Mouse (Mus musculus) myocyte (in vitro differentiated cells): ENCODE results near the gene Zhx3. TPM values are rescaled to one million over a fixed set of nuclear protein-coding genes. Genes with fewer than 3 reads are reported as not detected.

Experiments
- H3K27me3 ChIP-seq: one replicate; pipeline ENCODE4 v1.6.1; 2011; ENCODE audit not compliant: control insufficient read depth, insufficient read depth, insufficient read length
- H3K36me3 ChIP-seq: one replicate; pipeline ENCODE4 v1.6.1; 2011; ENCODE audit not compliant: control insufficient read depth, insufficient read depth
- H3K4me2 ChIP-seq: one replicate; pipeline ENCODE4 v1.6.1; 2011; ENCODE audit warnings: low read depth, control low read depth
- H3K4me3 ChIP-seq: one replicate; pipeline ENCODE4 v1.5.1; 2011; ENCODE audit warnings: mild to moderate bottlenecking, control low read depth, moderate library complexity
- H3K79me2 ChIP-seq: one replicate; pipeline ENCODE4 v1.6.1; 2011; ENCODE audit not compliant: control insufficient read depth, insufficient read depth
- H3ac ChIP-seq: one replicate; pipeline ENCODE4 v1.6.1; 2011; ENCODE audit not compliant: control insufficient read depth, insufficient read length
- CEBPB ChIP-seq: IDR thresholded peaks from 2 replicates; pipeline ENCODE4 v1.6.1; 2011; ENCODE audit warnings: mild to moderate bottlenecking, moderate library complexity; ENCODE audit not compliant: poor library complexity, insufficient read depth, severe bottlenecking
- E2F4 ChIP-seq: IDR thresholded peaks from one replicate; pipeline ENCODE4 v1.6.1; 2011; ENCODE audit warnings: mild to moderate bottlenecking, control low read depth, moderate library complexity; ENCODE audit not compliant: insufficient read depth
- MAX ChIP-seq: IDR thresholded peaks from one replicate; pipeline ENCODE4 v1.6.1; 2011; ENCODE audit warnings: low read depth, mild to moderate bottlenecking, control low read depth
- MYOD1 ChIP-seq, 3 experiments: IDR thresholded peaks; one replicate each; pipeline ENCODE4 v1.6.1; 2011; ENCODE audit warnings: control low read depth in 2 of 3, low read depth in 2 of 3, mild to moderate bottlenecking in 2 of 3, moderate library complexity in 1 of 3; ENCODE audit not compliant: insufficient read length in 2 of 3, control insufficient read depth in 1 of 3
- MYOG ChIP-seq, 3 experiments: IDR thresholded peaks; one replicate each; pipeline ENCODE4 v1.6.1; 2011; ENCODE audit warnings: control low read depth in 2 of 3, low read depth in 2 of 3, mild to moderate bottlenecking in 2 of 3; ENCODE audit not compliant: insufficient read length in 2 of 3, control insufficient read depth in 1 of 3, insufficient read depth in 1 of 3
- POLR2A ChIP-seq: IDR thresholded peaks from one replicate; pipeline ENCODE4 v1.6.1; 2011; ENCODE audit warnings: low read depth, mild to moderate bottlenecking, control low read depth, moderate library complexity; ENCODE audit not compliant: insufficient read length
- POLR2AphosphoS2 ChIP-seq: IDR thresholded peaks from one replicate; pipeline ENCODE4 v1.6.1; 2011; ENCODE audit warnings: low read depth, control low read depth; ENCODE audit not compliant: insufficient read length
- REST ChIP-seq: IDR thresholded peaks from one replicate; pipeline ENCODE4 v1.6.1; 2011; ENCODE audit warnings: mild to moderate bottlenecking, control low read depth, moderate library complexity; ENCODE audit not compliant: insufficient read depth, insufficient read length
- SRF ChIP-seq: IDR thresholded peaks from one replicate; pipeline ENCODE4 v1.6.1; 2011; ENCODE audit warnings: low read depth; ENCODE audit not compliant: control insufficient read depth, insufficient read length
- TCF12 ChIP-seq: IDR thresholded peaks from one replicate; pipeline ENCODE4 v1.6.1; 2011; ENCODE audit warnings: mild to moderate bottlenecking, control low read depth; ENCODE audit not compliant: poor library complexity, insufficient read depth, severe bottlenecking
- TCF3 ChIP-seq: IDR thresholded peaks from one replicate; pipeline ENCODE4 v1.6.1; 2011; ENCODE audit warnings: low read depth, control low read depth; ENCODE audit not compliant: insufficient read length
- USF1 ChIP-seq: IDR thresholded peaks from one replicate; pipeline ENCODE4 v1.6.1; 2011; ENCODE audit warnings: low read depth, mild to moderate bottlenecking, control low read depth, moderate library complexity
- polyA plus RNA-seq: library from polyadenylated mRNA; unstranded; fragments of >200 nt; fragmentation: generic; extraction: Trizol; gene quantifications from one replicate; pipeline ENCODE4 v1.2.1, GENCODE M21; 2012; ENCODE audit warnings: missing spikeins

Zhx3 gene
- polyA plus RNA-seq, 1 experiment, result 6.1 TPM

GRCm38 (mm10) chr2:160731839-160732261 lies 140.9 kb downstream of the Zhx3 start:
- peak overlapping the region; percentile 91 for H3K4me2 ChIP-seq
- no peaks in the 10 kb centered on the region for H3K27me3 ChIP-seq
- peak overlapping the region; percentile 67 for H3K4me3 ChIP-seq
- H3ac ChIP-seq, result peak overlapping the region; percentile 62
- no peaks in the 10 kb centered on the region for H3K36me3 ChIP-seq
- peaks cover 51% of the 10 kb centered on the region for H3K79me2 ChIP-seq
- TF ChIP-seq E2F4, result no peak
- no peak for TF ChIP-seq MYOD1 (IDR thresholded peaks at IDR 0.05; ENCODE audit: control insufficient read depth in 1 of 3, insufficient read length in 2 of 3, low read depth in 2 of 3)
- no peak for TF ChIP-seq TCF12
- no peak for TF ChIP-seq CEBPB

- Histone ChIP-seq H3K27me3 (no peaks in the 10 kb centered on the region), H3K36me3 (no peaks in the 10 kb centered on the region), H3K4me3 (peak within 1 kb of the TSS; percentile 67), H3K79me2 (peaks cover 46% of the 10 kb centered on the region), H3ac (peak within 1 kb of the TSS; percentile 62), H3K4me2 (peak within 1 kb of the TSS; percentile 91)
- TF ChIP-seq MYOG (IDR thresholded peaks at IDR 0.05; ENCODE audit: control insufficient read depth in 1 of 3, insufficient read depth in 1 of 3, insufficient read length in 2 of 3, low read depth in 2 of 3) (peak in 1 of 3 experiments; percentile 25), TCF3 (no peak), USF1 (no peak), SRF (no peak), POLR2A (peak; percentile 74), MYOD1 (IDR thresholded peaks at IDR 0.05; ENCODE audit: control insufficient read depth in 1 of 3, insufficient read length in 2 of 3, low read depth in 2 of 3) (peak in 1 of 3 experiments; percentile 26), TCF12 (no peak), REST (no peak), POLR2AphosphoS2 (peak; percentile 59), E2F4 (no peak), MAX (no peak), CEBPB (no peak)
These were observed 141.5 kb downstream of the Zhx3 start, which contains the start of gene Plcg1 for GRCm38 (mm10) chr2:160731117-160731838. Plcg1 (plus strand) TSS chr2:160731300.

DNA sequence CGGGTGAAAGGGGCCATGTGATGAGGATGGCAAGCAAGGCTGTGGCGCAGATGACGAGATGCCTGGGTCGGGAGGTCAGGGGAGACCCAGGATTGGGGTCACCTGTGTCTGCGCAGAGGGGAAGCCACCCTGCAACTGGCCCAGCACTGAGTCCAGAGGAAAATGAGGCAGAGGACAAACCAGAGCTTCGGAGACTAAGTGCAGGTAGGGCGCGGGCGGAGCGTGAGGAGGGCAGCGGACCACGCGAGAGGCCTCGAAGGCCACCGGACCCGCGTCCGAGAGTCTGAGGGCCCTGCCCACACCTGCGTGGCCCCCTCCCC lies 142.0 kb downstream of the Zhx3 start:
- Histone ChIP-seq H3K4me2 (peak overlapping the region; percentile 88), H3K27me3 (no peaks in the 10 kb centered on the region), H3K4me3 (peak overlapping the region; percentile 67), H3K36me3 (peaks cover 1% of the 10 kb centered on the region), H3K79me2 (peaks cover 40% of the 10 kb centered on the region), H3ac (peak overlapping the region; percentile 62)
- TF ChIP-seq MYOG (IDR thresholded peaks at IDR 0.05; ENCODE audit: control insufficient read depth in 1 of 3, insufficient read depth in 1 of 3, insufficient read length in 2 of 3, low read depth in 2 of 3), result no peak
- TF ChIP-seq CEBPB, result no peak
- TF ChIP-seq MYOD1 (IDR thresholded peaks at IDR 0.05; ENCODE audit: control insufficient read depth in 1 of 3, insufficient read length in 2 of 3, low read depth in 2 of 3), result no peak
- no peak for TF ChIP-seq TCF3
- no peak for TF ChIP-seq SRF
- no peak for TF ChIP-seq E2F4
- no peak for TF ChIP-seq MAX
- TF ChIP-seq USF1, result no peak
- no peak for TF ChIP-seq POLR2AphosphoS2

- H3K36me3 ChIP-seq, result peaks cover 5% of the 10 kb centered on the region
These were observed 142.7 kb downstream of the Zhx3 start for GRCm38 (mm10) chr2:160729851-160730796.

More at GRCm38 (mm10) chr2:160729851-160730796, 142.7 kb downstream of the Zhx3 start:
- Histone ChIP-seq H3ac (no peak overlapping the region), H3K27me3 (no peaks in the 10 kb centered on the region), H3K4me2 (peak overlapping the region; percentile 88), H3K4me3 (peak overlapping the region; percentile 67), H3K79me2 (peaks cover 34% of the 10 kb centered on the region)
- TF ChIP-seq USF1, result no peak
- TF ChIP-seq E2F4, result no peak
- no peak for TF ChIP-seq TCF3
- no peak for TF ChIP-seq REST
- TF ChIP-seq CEBPB, result no peak
- TF ChIP-seq POLR2AphosphoS2, result no peak
- no peak for TF ChIP-seq SRF
- TF ChIP-seq MYOG (IDR thresholded peaks at IDR 0.05; ENCODE audit: control insufficient read depth in 1 of 3, insufficient read depth in 1 of 3, insufficient read length in 2 of 3, low read depth in 2 of 3), result no peak
- no peak for TF ChIP-seq MYOD1 (IDR thresholded peaks at IDR 0.05; ENCODE audit: control insufficient read depth in 1 of 3, insufficient read length in 2 of 3, low read depth in 2 of 3)
- no peak for TF ChIP-seq MAX
- TF ChIP-seq TCF12, result no peak
- no peak for TF ChIP-seq POLR2A
